Mouse (Mus musculus): ENCODE measurements at regions not wholly inside any gene's neighbourhood (a gene's known extent, or its start where the extent isn't known, plus 50 kb on each side); places are given as distances from the start of the nearest gene placed in this dataset.
"Not testable (repeated sequence)": the region's sequence is repeated elsewhere in the genome, so short reads cannot be mapped to it uniquely, and the experiment has no call there.

- no peak for DNase-seq (ENCODE audit: low spot score)
Observed at GRCm38 (mm10) chr14:104827404-104827803, 305.0 kb upstream of the Rnf219 start.

- no peak for DNase-seq (ENCODE audit: low spot score)
Observed at GRCm38 (mm10) chr14:104824926-104825325, 302.5 kb upstream of the Rnf219 start.

GRCm38 (mm10) chr14:104824224-104824623, 301.8 kb upstream of the Rnf219 start:
- no peak for DNase-seq (ENCODE audit: low spot score)

GRCm38 (mm10) chr14:104821903-104822573, 299.6 kb upstream of the Rnf219 start:
- DNase-seq (ENCODE audit: low spot score), result no peak

GRCm38 (mm10) chr14:104819106-104819505, 296.7 kb upstream of the Rnf219 start:
- no peak for DNase-seq (ENCODE audit: low spot score)

- peak; percentile 22 for DNase-seq (ENCODE audit: low spot score)
Observed at GRCm38 (mm10) chr14:104813977-104814584, 291.6 kb upstream of the Rnf219 start.

GRCm38 (mm10) chr14:104812006-104812405, 289.6 kb upstream of the Rnf219 start:
- DNase-seq (ENCODE audit: low spot score), result no peak

- DNase-seq (ENCODE audit: low spot score), result no peak
Observed at GRCm38 (mm10) chr14:104805332-104805731, 282.9 kb upstream of the Rnf219 start.

- DNase-seq (ENCODE audit: low spot score), result no peak
Observed at GRCm38 (mm10) chr14:104796348-104796965, 274.0 kb upstream of the Rnf219 start.

- no peak for DNase-seq (ENCODE audit: low spot score)
Observed at GRCm38 (mm10) chr14:104789346-104789745, 266.9 kb upstream of the Rnf219 start.

GRCm38 (mm10) chr14:104785066-104785465, 262.6 kb upstream of the Rnf219 start:
- DNase-seq (ENCODE audit: low spot score), result no peak

- no peak for DNase-seq (ENCODE audit: low spot score)
Observed at GRCm38 (mm10) chr14:104769938-104770337, 247.5 kb upstream of the Rnf219 start.

- DNase-seq (ENCODE audit: low spot score), result no peak
Observed at GRCm38 (mm10) chr14:104734213-104734612, 211.8 kb upstream of the Rnf219 start.

- no peak for DNase-seq (ENCODE audit: low spot score)
Observed at GRCm38 (mm10) chr14:104732036-104732435, 209.6 kb upstream of the Rnf219 start.

GRCm38 (mm10) chr14:104731319-104731995, 209.0 kb upstream of the Rnf219 start:
- DNase-seq (ENCODE audit: low spot score), result no peak

GRCm38 (mm10) chr14:104715651-104716050, 193.2 kb upstream of the Rnf219 start:
- not testable (repeated sequence) for DNase-seq (ENCODE audit: low spot score)

- DNase-seq (ENCODE audit: low spot score), result no peak
Observed at GRCm38 (mm10) chr14:104702283-104702893, 179.9 kb upstream of the Rnf219 start.

- DNase-seq (ENCODE audit: low spot score), result no peak
Observed at GRCm38 (mm10) chr14:104698962-104699361, 176.5 kb upstream of the Rnf219 start.

- DNase-seq (ENCODE audit: low spot score), result no peak
Observed at GRCm38 (mm10) chr14:104695101-104695500, 172.7 kb upstream of the Rnf219 start.

GRCm38 (mm10) chr14:104694174-104694803, 171.8 kb upstream of the Rnf219 start:
- no peak for DNase-seq (ENCODE audit: low spot score)

GRCm38 (mm10) chr14:104692616-104693015, 170.2 kb upstream of the Rnf219 start:
- DNase-seq (ENCODE audit: low spot score), result no peak

GRCm38 (mm10) chr14:104688440-104688839, 166.0 kb upstream of the Rnf219 start:
- DNase-seq (ENCODE audit: low spot score), result no peak

Data from yolk sac, embryonic 10.5 days (tissue).